Mouse (Mus musculus) liver, embryonic 13.5 days (tissue): ENCODE measurements around the gene Pcp4. TPM values are rescaled to one million over a fixed set of nuclear protein-coding genes. Genes with fewer than 3 reads are reported as not detected.

Experiments
- ATAC-seq: fragments of 200-750 bp; cut with Nextera tagmentation; 2 replicates; pipeline ENCODE4 v1.8.0; 2017; ENCODE audit warnings: low read depth, mild to moderate bottlenecking, moderate number of reproducible peaks, moderate library complexity
- DNase-seq: peaks from one replicate; pipeline ENCODE4 v3.0.0; 2022
- H3K27ac ChIP-seq: fragments of 300-500 bp; sonication (generic); 2 replicates; pipeline ENCODE4 v1.5.1; 2015; ENCODE audit warnings: moderate library complexity, mild to moderate bottlenecking, inconsistent platforms
- H3K27me3 ChIP-seq: fragments of 300-500 bp; sonication (generic); 2 replicates; pipeline ENCODE4 v1.6.1; 2015; ENCODE audit warnings: mild to moderate bottlenecking, inconsistent platforms
- H3K36me3 ChIP-seq: fragments of 300-500 bp; sonication (generic); 2 replicates; pipeline ENCODE4 v1.6.1; 2015; ENCODE audit warnings: mild to moderate bottlenecking, inconsistent platforms
- H3K4me1 ChIP-seq: fragments of 300-500 bp; sonication (generic); replicated peaks from 2 replicates; pipeline ENCODE4 v1.6.1; 2015; ENCODE audit warnings: inconsistent platforms
- H3K4me2 ChIP-seq: fragments of 300-500 bp; sonication (generic); 2 replicates; pipeline ENCODE4 v1.6.1; 2015; ENCODE audit warnings: inconsistent platforms, mild to moderate bottlenecking, moderate library complexity
- H3K4me3 ChIP-seq: fragments of 300-500 bp; sonication (generic); replicated peaks from 2 replicates; pipeline ENCODE4 v1.5.1; 2015; ENCODE audit warnings: mild to moderate bottlenecking, inconsistent platforms
- H3K9ac ChIP-seq: fragments of 300-500 bp; sonication (generic); 2 replicates; pipeline ENCODE4 v1.6.1; 2015; ENCODE audit warnings: mild to moderate bottlenecking, inconsistent platforms
- H3K9me3 ChIP-seq: fragments of 300-500 bp; sonication (generic); replicated peaks from 2 replicates; pipeline ENCODE4 v1.6.1; 2016; ENCODE audit warnings: inconsistent platforms
- WGBS: fragments of 180-500 bp; shearing (Covaris S2); methylation state at CpG from one replicate; pipeline ENCODE4 v1.1.7; 2015; ENCODE audit not compliant: insufficient replicate concordance; 5-methylcytosine and 5-hydroxymethylcytosine counted together
- polyA plus RNA-seq: library from polyadenylated mRNA; unstranded; fragments of >200 nt; fragmentation: Nextera tagmentation; extraction: Ambion mirVana; gene quantifications from 2 replicates; pipeline ENCODE4 v1.2.1, GENCODE M21; 2015

The Pcp4 gene
- polyA plus RNA-seq, 1 experiment from 2014 or later: 0.60 TPM

DNA sequence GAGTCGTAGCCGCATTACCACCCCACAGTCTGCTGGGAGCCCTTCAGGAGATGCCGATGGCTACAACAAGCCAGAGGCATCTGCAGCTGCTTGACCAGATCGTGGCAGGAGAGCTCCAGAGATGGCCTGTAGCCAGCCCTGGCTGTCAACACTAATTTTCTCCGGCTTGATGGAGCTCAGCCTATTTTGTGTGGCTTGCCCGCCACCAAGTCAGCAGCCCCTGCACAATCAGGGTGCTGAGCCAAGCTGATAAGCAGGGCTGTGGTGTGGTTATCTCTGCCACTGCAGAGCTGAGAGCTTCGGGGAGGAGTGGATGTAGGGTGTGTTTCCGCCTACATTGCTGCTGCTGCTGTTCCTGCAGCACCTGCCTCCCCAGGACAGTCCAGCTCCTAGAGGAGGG, 66.3 kb downstream of the Pcp4 start:
- Histone ChIP-seq H3K27ac (no peak overlapping the region), H3K4me2 (no peak overlapping the region), H3K9me3 (no peaks in the 10 kb centered on the region), H3K4me3 (no peak overlapping the region), H3K4me1 (peaks cover 8% of the 10 kb centered on the region), H3K27me3 (peaks cover 41% of the 10 kb centered on the region), H3K9ac (no peak overlapping the region), H3K36me3 (no peaks in the 10 kb centered on the region)
- WGBS: 13% methylated on average over 8 of the region's 8 CpGs
- DNase-seq (peak; percentile 31), ATAC-seq (peak; percentile 89)

DNA sequence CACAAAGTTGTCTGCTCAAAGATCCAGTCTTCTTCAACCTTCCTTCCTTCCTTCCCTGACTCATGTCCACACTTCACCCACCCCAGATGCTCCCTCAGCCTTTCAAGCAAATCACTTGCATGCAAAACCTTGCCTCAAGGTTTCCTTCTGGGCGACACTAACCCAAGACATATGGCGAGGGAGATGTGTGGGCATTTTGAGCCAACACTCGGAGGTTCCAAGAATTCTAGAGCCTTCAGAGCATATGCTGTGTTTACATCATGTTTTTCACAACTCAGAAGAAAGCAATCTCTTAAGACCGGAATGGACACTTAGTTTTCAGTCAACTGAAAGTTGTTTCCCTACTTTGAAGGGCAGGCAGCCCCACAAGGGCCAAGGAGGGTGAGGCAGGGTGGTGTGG, 67.9 kb downstream of the Pcp4 start:
- Histone ChIP-seq H3K27me3 (peaks cover 41% of the 10 kb centered on the region), H3K4me3 (no peak overlapping the region), H3K9ac (no peak overlapping the region), H3K4me2 (no peak overlapping the region), H3K9me3 (no peaks in the 10 kb centered on the region), H3K4me1 (peaks cover 8% of the 10 kb centered on the region), H3K27ac (no peak overlapping the region), H3K36me3 (no peaks in the 10 kb centered on the region)
- no peak for ATAC-seq
- WGBS: 51% methylated on average over 4 of the region's 4 CpGs
- DNase-seq: no peak

- Histone ChIP-seq H3K27me3 (peaks cover 35% of the 10 kb centered on the region), H3K36me3 (no peaks in the 10 kb centered on the region), H3K4me1 (peaks cover 8% of the 10 kb centered on the region), H3K9me3 (no peaks in the 10 kb centered on the region), H3K4me2 (no peak overlapping the region), H3K9ac (no peak overlapping the region), H3K27ac (no peak overlapping the region), H3K4me3 (no peak overlapping the region)
- ATAC-seq: no peak
- DNase-seq: no peak
Measured at GRCm38 (mm10) chr16:96536426-96536825, 69.0 kb downstream of the Pcp4 start.

DNA sequence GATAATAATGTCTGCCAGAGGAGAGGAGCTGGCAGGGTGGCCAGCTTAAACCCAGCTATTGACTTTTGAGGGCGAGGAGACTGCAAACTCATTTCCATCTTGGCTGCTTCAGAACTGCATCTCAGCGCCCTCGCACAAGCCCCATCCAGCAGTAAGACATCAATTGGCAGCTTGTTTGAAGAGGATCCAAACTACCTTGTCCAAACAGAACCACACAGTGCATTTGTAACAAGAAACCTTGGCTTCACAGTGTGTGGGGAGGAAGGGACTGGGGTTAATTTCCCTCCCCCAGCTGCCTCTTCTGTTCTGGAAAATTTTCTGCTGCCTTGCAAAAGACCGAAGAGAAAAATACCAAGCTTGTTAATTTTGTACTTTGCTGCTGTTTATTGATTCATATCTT, 71.7 kb downstream of the Pcp4 start:
- ATAC-seq (no peak), DNase-seq (no peak)
- Histone ChIP-seq H3K27ac (no peak overlapping the region), H3K36me3 (no peaks in the 10 kb centered on the region), H3K27me3 (peaks cover 20% of the 10 kb centered on the region; the same call in 1 of the 2 replicates), H3K4me3 (no peak overlapping the region), H3K9me3 (no peaks in the 10 kb centered on the region), H3K4me1 (peaks cover 1% of the 10 kb centered on the region), H3K4me2 (no peak overlapping the region), H3K9ac (no peak overlapping the region)
- WGBS: 57% methylated on average over 4 of the region's 4 CpGs

- 44% methylated on average over 2 of the region's 2 CpGs for WGBS
- no peaks in the 10 kb centered on the region for H3K36me3 ChIP-seq
- H3K4me3 ChIP-seq: no peak overlapping the region
- no peaks in the 10 kb centered on the region for H3K4me1 ChIP-seq
- H3K27me3 ChIP-seq: 0 out of 2 replicates have a peak, but pooled peaks cover under 1% of the 10 kb centered on the region
- no peaks in the 10 kb centered on the region for H3K9me3 ChIP-seq
- no peak overlapping the region for H3K27ac ChIP-seq
- H3K4me2 ChIP-seq: no peak overlapping the region
- DNase-seq (no peak), ATAC-seq (no peak)
- no peak overlapping the region for H3K9ac ChIP-seq
Measured at GRCm38 (mm10) chr16:96541056-96541455, 73.7 kb downstream of the Pcp4 start.

- H3K9me3 ChIP-seq: no peaks in the 10 kb centered on the region
- H3K27me3 ChIP-seq: no peaks in the 10 kb centered on the region
- no peaks in the 10 kb centered on the region for H3K36me3 ChIP-seq
- no peak for DNase-seq
- 57% methylated on average over 2 of the region's 2 CpGs for WGBS
- H3K4me3 ChIP-seq: no peak overlapping the region
- H3K4me2 ChIP-seq: no peak overlapping the region
- no peaks in the 10 kb centered on the region for H3K4me1 ChIP-seq
- H3K27ac ChIP-seq: no peak overlapping the region
- H3K9ac ChIP-seq: no peak overlapping the region
- no peak for ATAC-seq
Measured at GRCm38 (mm10) chr16:96552680-96553079, 85.3 kb downstream of the Pcp4 start.

DNA sequence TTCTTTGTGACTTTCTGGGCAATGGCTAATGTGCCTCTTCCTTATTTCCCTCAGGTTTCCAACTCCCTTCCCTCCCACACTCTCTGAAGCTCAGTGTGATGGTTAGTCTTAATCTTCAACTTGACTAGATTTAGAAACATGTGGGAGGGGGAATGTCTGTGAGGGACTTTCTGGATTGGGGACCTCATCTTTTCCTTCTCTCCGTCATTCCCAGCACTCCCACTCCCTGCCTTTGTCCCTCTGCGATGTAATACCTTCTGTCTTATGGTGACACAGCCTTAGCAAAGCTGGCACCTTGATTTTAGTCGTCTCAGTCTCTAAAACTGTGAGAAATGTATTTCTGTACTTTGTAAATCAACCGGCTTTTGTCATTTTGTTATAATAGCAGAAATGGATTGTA, 88.0 kb downstream of the Pcp4 start:
- WGBS: 40% methylated on average over 4 of the region's 4 CpGs

GRCm38 (mm10) chr16:96556621-96557020, 89.2 kb downstream of the Pcp4 start:
- H3K9ac ChIP-seq: no peak overlapping the region
- no peak for DNase-seq
- H3K4me1 ChIP-seq: no peaks in the 10 kb centered on the region
- no peaks in the 10 kb centered on the region for H3K27me3 ChIP-seq
- 69% methylated on average over 3 of the region's 3 CpGs for WGBS
- H3K9me3 ChIP-seq: no peaks in the 10 kb centered on the region
- H3K36me3 ChIP-seq: no peaks in the 10 kb centered on the region
- no peak overlapping the region for H3K4me2 ChIP-seq
- H3K27ac ChIP-seq: no peak overlapping the region
- ATAC-seq: no peak
- no peak overlapping the region for H3K4me3 ChIP-seq

More for the DNA sequence above, 88.0 kb downstream of the Pcp4 start:
- no peaks in the 10 kb centered on the region for H3K4me1 ChIP-seq
- H3K4me3 ChIP-seq: no peak overlapping the region
- no peak overlapping the region for H3K27ac ChIP-seq
- no peak for DNase-seq
- no peaks in the 10 kb centered on the region for H3K9me3 ChIP-seq
- H3K36me3 ChIP-seq: no peaks in the 10 kb centered on the region
- no peaks in the 10 kb centered on the region for H3K27me3 ChIP-seq
- no peak for ATAC-seq
- H3K4me2 ChIP-seq: no peak overlapping the region
- no peak overlapping the region for H3K9ac ChIP-seq

GRCm38 (mm10) chr16:96558341-96558740, 90.9 kb downstream of the Pcp4 start:
- no peaks in the 10 kb centered on the region for H3K36me3 ChIP-seq
- 67% methylated on average over 1 of the region's 1 CpGs for WGBS
- no peaks in the 10 kb centered on the region for H3K4me1 ChIP-seq
- H3K9me3 ChIP-seq: no peaks in the 10 kb centered on the region
- DNase-seq: no peak
- no peaks in the 10 kb centered on the region for H3K27me3 ChIP-seq
- ATAC-seq: no peak
- no peak overlapping the region for H3K4me2 ChIP-seq
- no peak overlapping the region for H3K9ac ChIP-seq
- no peak overlapping the region for H3K27ac ChIP-seq
- no peak overlapping the region for H3K4me3 ChIP-seq

DNA sequence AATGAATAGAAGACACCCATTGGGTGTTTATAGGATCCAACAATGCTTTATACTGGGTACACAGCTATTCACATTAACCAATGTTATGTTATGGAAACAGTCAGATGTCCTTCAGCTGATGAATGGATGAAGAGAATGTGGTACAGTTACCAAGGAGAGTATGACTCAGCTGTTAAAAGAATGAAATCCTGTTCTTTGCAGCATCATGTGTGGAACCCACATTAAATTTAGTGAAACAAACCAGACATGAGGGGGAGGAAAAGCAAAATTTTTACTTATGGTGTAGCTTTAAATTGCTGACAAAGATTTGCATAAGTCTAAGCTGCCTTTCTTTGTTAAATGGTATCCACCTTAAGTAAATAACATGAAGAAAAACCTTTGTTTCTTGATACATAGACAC, 92.4 kb downstream of the Pcp4 start:
- Histone ChIP-seq H3K36me3 (no peaks in the 10 kb centered on the region), H3K9me3 (no peaks in the 10 kb centered on the region), H3K9ac (no peak overlapping the region), H3K4me3 (no peak overlapping the region), H3K27ac (no peak overlapping the region), H3K27me3 (no peaks in the 10 kb centered on the region), H3K4me2 (no peak overlapping the region), H3K4me1 (no peaks in the 10 kb centered on the region)
- no peak for ATAC-seq
- DNase-seq: no peak

DNA sequence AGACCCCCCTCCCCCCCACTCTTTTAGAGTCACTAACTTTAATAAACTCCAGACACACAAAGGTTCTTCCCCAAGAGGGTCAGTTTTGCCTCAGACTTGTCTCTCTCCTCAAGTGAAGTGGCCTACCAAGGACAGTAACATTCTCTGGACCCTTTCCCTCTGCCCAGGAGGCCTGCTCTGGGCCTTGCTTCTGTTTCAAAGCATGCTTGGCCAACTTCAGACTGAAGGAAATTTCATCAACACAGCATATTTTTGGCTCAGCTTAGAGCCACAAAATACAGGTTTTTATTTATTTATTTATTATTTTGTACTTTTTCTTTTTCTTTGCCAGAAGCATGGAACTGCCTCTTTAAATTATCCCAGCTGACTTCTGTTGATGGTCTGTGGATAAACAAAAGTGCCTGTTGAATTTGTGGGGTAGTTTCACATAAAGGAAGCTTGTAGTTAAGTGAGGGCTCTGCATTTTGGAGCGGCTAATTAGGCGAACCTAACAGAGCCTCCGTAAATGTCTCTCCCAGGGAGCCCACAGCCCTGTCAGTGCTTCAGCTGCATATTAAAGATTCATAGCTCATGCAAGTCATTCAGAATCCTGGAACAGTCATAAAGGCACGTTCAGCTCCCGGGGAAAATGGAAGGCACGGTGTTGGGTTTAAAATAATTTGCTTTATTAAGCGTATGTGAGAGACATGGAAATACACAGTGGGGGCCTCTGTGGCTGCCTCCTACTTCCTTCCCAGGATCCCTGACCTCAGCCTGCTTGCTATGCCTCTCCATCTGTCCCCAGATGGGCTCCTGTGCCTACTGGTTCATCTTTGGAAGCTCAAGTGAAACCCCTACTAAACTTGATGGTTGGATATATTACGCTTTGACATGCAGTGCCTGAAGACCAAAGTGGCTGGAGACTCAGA, 96.2 kb downstream of the Pcp4 start:
- 71% methylated on average over 8 of the region's 8 CpGs for WGBS
- Histone ChIP-seq H3K4me3 (no peak overlapping the region), H3K27me3 (no peaks in the 10 kb centered on the region), H3K36me3 (no peaks in the 10 kb centered on the region), H3K9ac (no peak overlapping the region), H3K4me2 (no peak overlapping the region), H3K4me1 (no peaks in the 10 kb centered on the region), H3K27ac (no peak overlapping the region), H3K9me3 (no peaks in the 10 kb centered on the region)
- ATAC-seq (no peak), DNase-seq (no peak)

- no peak overlapping the region for H3K4me3 ChIP-seq
- WGBS: 55% methylated on average over 3 of the region's 3 CpGs
- H3K27me3 ChIP-seq: no peaks in the 10 kb centered on the region
- H3K27ac ChIP-seq: no peak overlapping the region
- ATAC-seq: no peak
- H3K9me3 ChIP-seq: no peaks in the 10 kb centered on the region
- no peak overlapping the region for H3K9ac ChIP-seq
- no peaks in the 10 kb centered on the region for H3K36me3 ChIP-seq
- no peak overlapping the region for H3K4me2 ChIP-seq
- H3K4me1 ChIP-seq: no peaks in the 10 kb centered on the region
- DNase-seq: no peak
Measured at GRCm38 (mm10) chr16:96567428-96567827, 100.0 kb downstream of the Pcp4 start.
